Mouse (Mus musculus) neural tube, embryonic 14.5 days (tissue): Measurements from ENCODE around the gene Gins1. TPM values are rescaled to one million over a fixed set of nuclear protein-coding genes. Genes with fewer than 3 reads are reported as not detected.
"Not testable (repeated sequence)": the region's sequence is repeated elsewhere in the genome, so short reads cannot be mapped to it uniquely, and the experiment has no call there.

Source experiments
- ATAC-seq: fragments of 200-750 bp; cut with Nextera tagmentation; 2 replicates; pipeline ENCODE4 v1.8.0; 2017; ENCODE audit warnings: low read depth, mild to moderate bottlenecking, moderate TSS enrichment, moderate library complexity
- H3K27ac ChIP-seq: fragments of 300-500 bp; sonication (generic); 2 replicates; pipeline ENCODE4 v1.5.1; 2014; ENCODE audit warnings: low read depth, mild to moderate bottlenecking, control low read depth, low read length, moderate library complexity, mixed read lengths
- H3K27me3 ChIP-seq: fragments of 300-500 bp; sonication (generic); 2 replicates; pipeline ENCODE4 v1.6.1; 2014; ENCODE audit warnings: low read length; ENCODE audit not compliant: control insufficient read depth, insufficient read depth
- H3K36me3 ChIP-seq: fragments of 300-500 bp; sonication (generic); 2 replicates; pipeline ENCODE4 v1.6.1; 2014; ENCODE audit warnings: low read length, mixed read lengths; ENCODE audit not compliant: control insufficient read depth, insufficient read depth
- H3K4me1 ChIP-seq: fragments of 300-500 bp; sonication (generic); 2 replicates; pipeline ENCODE4 v1.6.1; 2014; ENCODE audit warnings: low read length; ENCODE audit not compliant: control insufficient read depth, insufficient read depth
- H3K4me2 ChIP-seq: fragments of 300-500 bp; sonication (generic); 2 replicates; pipeline ENCODE4 v1.6.1; 2014; ENCODE audit warnings: mild to moderate bottlenecking, low read depth, low read length, control low read depth
- H3K4me3 ChIP-seq: fragments of 300-500 bp; sonication (generic); 2 replicates; pipeline ENCODE4 v1.5.1; 2014; ENCODE audit warnings: low read depth, low read length, control low read depth, mixed read lengths
- H3K9ac ChIP-seq: fragments of 300-500 bp; sonication (generic); replicated peaks from 2 replicates; pipeline ENCODE4 v1.6.1; 2014; ENCODE audit warnings: low read depth, mild to moderate bottlenecking, control low read depth, low read length, mixed read lengths
- H3K9me3 ChIP-seq: fragments of 300-500 bp; sonication (generic); 2 replicates; pipeline ENCODE4 v1.6.1; 2016; ENCODE audit warnings: low read length; ENCODE audit not compliant: control insufficient read depth
- WGBS: fragments of 180-500 bp; shearing (Covaris S2); extraction: QIAGEN DNeasy Blood & Tissue Kit; methylation state at CpG from one replicate; pipeline ENCODE4 v1.1.7; 2014; 5-methylcytosine and 5-hydroxymethylcytosine counted together
- polyA plus RNA-seq: library from polyadenylated mRNA; unstranded; fragments of >200 nt; fragmentation: Nextera tagmentation; extraction: Ambion mirVana; gene quantifications from 2 replicates; pipeline ENCODE4 v1.2.1, GENCODE M21; 2014

Gins1 gene
- polyA plus RNA-seq, 1 experiment from 2014 or later: 11.5 TPM

DNA sequence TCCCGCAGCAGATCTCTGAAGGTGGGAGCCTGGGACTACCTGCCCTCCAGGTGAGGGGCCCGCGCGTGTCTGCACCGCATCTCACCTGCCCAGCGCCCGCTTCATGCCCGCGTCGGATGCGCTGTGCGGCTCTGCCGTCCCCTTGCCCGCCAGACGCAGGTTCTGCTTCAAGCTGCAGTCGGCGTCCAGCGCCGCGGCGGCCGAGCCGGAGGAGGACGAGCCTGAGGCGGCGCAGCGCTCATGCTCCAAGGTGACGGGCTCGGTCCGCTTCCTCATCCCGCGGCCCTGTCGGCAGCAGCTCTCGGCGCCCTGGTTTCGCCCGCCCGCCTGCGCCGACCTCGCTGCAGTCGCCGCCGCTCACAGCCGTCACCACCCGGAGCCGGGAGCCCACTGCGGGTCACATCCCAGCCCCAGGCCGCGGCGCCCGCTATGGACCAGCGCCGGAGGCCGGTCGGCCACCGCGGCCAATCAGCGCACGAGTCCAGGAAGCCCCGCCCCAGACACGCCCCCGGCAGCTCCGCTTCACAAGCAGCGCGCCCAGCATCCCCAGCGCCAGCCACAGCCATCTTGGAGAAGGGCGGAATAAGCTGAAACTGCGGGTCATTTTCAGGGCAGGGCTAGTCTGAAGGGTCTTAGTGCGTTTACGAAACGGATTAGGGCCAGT is 796 bp upstream of the Gins1 start, which contains the start of gene Abhd12:
Abhd12 (minus strand) TSS at position 470 of the 664 bp plus-strand sequence.
- Histone ChIP-seq H3K9me3 (no peaks in the 10 kb centered on the region), H3K27ac (peak within 1 kb of the TSS; percentile 88), H3K4me2 (peak within 1 kb of the TSS; percentile 90), H3K4me3 (peak within 1 kb of the TSS; percentile 87), H3K9ac (peak within 1 kb of the TSS; percentile 88), H3K27me3 (no peaks in the 10 kb centered on the region), H3K36me3 (no peaks in the 10 kb centered on the region), H3K4me1 (peaks cover 13% of the 10 kb centered on the region)
- ATAC-seq: peak; percentile 98
- WGBS: under 1% methylated on average over 72 of the region's 72 CpGs

GRCm38 (mm10) chr2:150908881-150909280 is 3.7 kb downstream of the Gins1 start:
- Histone ChIP-seq H3K4me3 (peak overlapping the region; percentile 63; the same call in 1 of the 2 replicates), H3K4me2 (peak overlapping the region; percentile 47)
- H3K27me3 ChIP-seq, H3K4me1 ChIP-seq, H3K9me3 ChIP-seq, ATAC-seq, H3K27ac ChIP-seq, H3K9ac ChIP-seq, H3K36me3 ChIP-seq: not testable (repeated sequence)
- WGBS: 60% methylated on average over 6 of the region's 6 CpGs

GRCm38 (mm10) chr2:150909429-150910039 is 4.3 kb downstream of the Gins1 start:
- Histone ChIP-seq H3K4me1 (no peaks in the 10 kb centered on the region; the same call in 1 of the 2 replicates), H3K9ac (peak overlapping the region; percentile 54), H3K27me3 (no peaks in the 10 kb centered on the region), H3K27ac (peak overlapping the region; percentile 76), H3K4me3 (peak overlapping the region; percentile 63), H3K36me3 (no peaks in the 10 kb centered on the region), H3K4me2 (peak overlapping the region; percentile 47), H3K9me3 (no peaks in the 10 kb centered on the region)
- peak; percentile 94 for ATAC-seq
- under 1% methylated on average over 35 of the region's 35 CpGs for WGBS

GRCm38 (mm10) chr2:150910295-150910881 is 5.2 kb downstream of the Gins1 start:
- peak overlapping the region; percentile 54; the same call in 1 of the 2 replicates for H3K9ac ChIP-seq
- no peaks in the 10 kb centered on the region for H3K36me3 ChIP-seq
- H3K9me3 ChIP-seq: no peaks in the 10 kb centered on the region
- H3K27ac ChIP-seq: no peak overlapping the region
- peak overlapping the region; percentile 63 for H3K4me3 ChIP-seq
- H3K4me1 ChIP-seq: no peaks in the 10 kb centered on the region; the same call in 1 of the 2 replicates
- ATAC-seq: no peak
- WGBS: 45% methylated on average over 8 of the region's 10 CpGs
- peak overlapping the region; percentile 47 for H3K4me2 ChIP-seq
- H3K27me3 ChIP-seq: no peaks in the 10 kb centered on the region

GRCm38 (mm10) chr2:150914781-150915515 is 9.7 kb downstream of the Gins1 start:
- 82% methylated on average over 4 of the region's 4 CpGs for WGBS
- Histone ChIP-seq H3K9ac (no peak overlapping the region), H3K4me3 (no peak overlapping the region), H3K36me3 (no peaks in the 10 kb centered on the region), H3K4me1 (no peaks in the 10 kb centered on the region; the same call in 1 of the 2 replicates), H3K27me3 (no peaks in the 10 kb centered on the region), H3K4me2 (no peak overlapping the region), H3K9me3 (no peaks in the 10 kb centered on the region), H3K27ac (no peak overlapping the region)
- no peak for ATAC-seq

- no peak overlapping the region for H3K4me2 ChIP-seq
- no peak for ATAC-seq
- no peaks in the 10 kb centered on the region for H3K9me3 ChIP-seq
- H3K4me3 ChIP-seq: no peak overlapping the region
- H3K27ac ChIP-seq: no peak overlapping the region
- H3K4me1 ChIP-seq: no peaks in the 10 kb centered on the region
- no peaks in the 10 kb centered on the region for H3K27me3 ChIP-seq
- WGBS: 94% methylated on average over 5 of the region's 5 CpGs
- no peaks in the 10 kb centered on the region for H3K36me3 ChIP-seq
- H3K9ac ChIP-seq: no peak overlapping the region
These were observed 10.6 kb downstream of the Gins1 start for GRCm38 (mm10) chr2:150915786-150916185.

GRCm38 (mm10) chr2:150918720-150919119 is 13.5 kb downstream of the Gins1 start:
- Histone ChIP-seq H3K9me3 (no peaks in the 10 kb centered on the region), H3K9ac (no peak overlapping the region), H3K27me3 (no peaks in the 10 kb centered on the region), H3K27ac (no peak overlapping the region), H3K4me3 (no peak overlapping the region), H3K4me1 (no peaks in the 10 kb centered on the region), H3K4me2 (no peak overlapping the region), H3K36me3 (no peaks in the 10 kb centered on the region)
- 93% methylated on average over 3 of the region's 3 CpGs for WGBS
- no peak for ATAC-seq

DNA sequence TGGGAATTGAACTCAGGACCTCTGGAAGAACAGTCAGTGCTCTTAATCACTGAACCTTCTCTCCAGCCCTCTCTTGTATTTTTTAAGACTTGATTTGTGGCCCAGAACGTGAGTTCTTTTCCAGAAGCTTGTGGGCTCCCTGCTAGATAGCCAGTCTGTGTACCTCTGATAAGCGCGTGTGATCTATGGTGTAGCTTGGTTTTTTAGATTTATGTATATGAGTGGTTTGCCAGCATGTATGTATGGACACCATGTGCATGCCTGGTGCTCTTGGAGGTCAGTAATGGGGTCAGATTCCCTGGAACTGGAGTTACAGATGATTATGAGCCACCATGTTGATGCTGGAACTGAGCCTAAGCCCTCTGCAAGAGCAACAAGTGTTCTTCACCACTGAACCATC is 15.3 kb downstream of the Gins1 start:
- no peak overlapping the region for H3K4me3 ChIP-seq
- H3K27me3 ChIP-seq: no peaks in the 10 kb centered on the region
- no peak overlapping the region for H3K27ac ChIP-seq
- H3K9ac ChIP-seq: no peak overlapping the region
- 92% methylated on average over 3 of the region's 3 CpGs for WGBS
- H3K36me3 ChIP-seq: no peaks in the 10 kb centered on the region
- H3K4me2 ChIP-seq: no peak overlapping the region
- H3K4me1 ChIP-seq: no peaks in the 10 kb centered on the region
- ATAC-seq: no peak
- no peaks in the 10 kb centered on the region for H3K9me3 ChIP-seq
